Mouse (Mus musculus): ENCODE data around the gene Scd3.

GRCm38 (mm10) chr19:44251936-44252558, 49.0 kb downstream of the Scd3 start:
- no peak for TF ChIP-seq POLR2A (IDR thresholded peaks at IDR 0.05; ENCODE audit: borderline replicate concordance, control insufficient read depth, low read depth, low read length)
- TF ChIP-seq CTCF (IDR thresholded peaks at IDR 0.05; ENCODE audit: control insufficient read depth, insufficient read depth, low read length) = no peak

Measured in bone marrow, adult 2 months (tissue).